Mouse (Mus musculus) MEL (cell line): ENCODE measurements at regions not wholly inside any gene's neighbourhood (a gene's known extent, or its start where the extent isn't known, plus 50 kb on each side); places are given as distances from the start of the nearest gene placed in this dataset.

ENCODE experiments used
- BHLHE40 ChIP-seq: IDR thresholded peaks from 2 replicates; pipeline ENCODE4 v1.6.1; 2012; ENCODE audit warnings: low read depth, mild to moderate bottlenecking, inconsistent platforms, low read length, improper control_type of control experiment, borderline replicate concordance
- CHD2 ChIP-seq: IDR thresholded peaks from 2 replicates; pipeline ENCODE4 v1.6.1; 2011; ENCODE audit warnings: low read length, improper control_type of control experiment
- CTCF ChIP-seq, 3 experiments: IDR thresholded peaks in 2 of 3; conservative IDR thresholded peaks in 1 of 3; 2 replicates each; pipeline ENCODE4 v1.5.1; 2011 to 2012; ENCODE audit warnings: low read length in 3 of 3, low read depth in 2 of 3, mild to moderate bottlenecking in 2 of 3, improper control_type of control experiment in 1 of 3, inconsistent platforms in 1 of 3, mixed read lengths in 1 of 3, moderate library complexity in 1 of 3; ENCODE audit not compliant: control insufficient read depth in 1 of 3, insufficient read depth in 1 of 3, poor library complexity in 1 of 3, severe bottlenecking in 1 of 3
- JUND ChIP-seq: IDR thresholded peaks from 2 replicates; pipeline ENCODE4 v1.6.1; 2011; ENCODE audit warnings: low read depth, mild to moderate bottlenecking, improper control_type of control experiment, low read length
- MAFK ChIP-seq: IDR thresholded peaks from 2 replicates; pipeline ENCODE4 v1.6.1; 2011; ENCODE audit warnings: low read depth, mild to moderate bottlenecking, low read length, improper control_type of control experiment, borderline replicate concordance
- MEF2A ChIP-seq: IDR thresholded peaks from 2 replicates; pipeline ENCODE4 v1.6.1; 2014; ENCODE audit warnings: low read depth, mild to moderate bottlenecking, inconsistent platforms, low read length, improper control_type of control experiment; ENCODE audit not compliant: poor library complexity, insufficient replicate concordance, severe bottlenecking; ENCODE audit errors: extremely low read depth
- NRF1 ChIP-seq: IDR thresholded peaks from 2 replicates; pipeline ENCODE4 v1.6.1; 2014; ENCODE audit warnings: low read depth, mild to moderate bottlenecking, inconsistent platforms, low read length, improper control_type of control experiment, moderate library complexity; ENCODE audit not compliant: poor library complexity, insufficient read depth, severe bottlenecking
- POLR2A ChIP-seq, 2 experiments: IDR thresholded peaks; 2 replicates each; pipeline ENCODE4 v1.6.1; 2011 to 2012; ENCODE audit warnings: low read length in 2 of 2, mild to moderate bottlenecking in 2 of 2, control low read depth in 1 of 2, improper control_type of control experiment in 1 of 2, low read depth in 1 of 2, moderate library complexity in 1 of 2; ENCODE audit not compliant: control insufficient read depth in 1 of 2, insufficient read depth in 1 of 2, poor library complexity in 1 of 2
- SMC3 ChIP-seq: IDR thresholded peaks from 2 replicates; pipeline ENCODE4 v1.6.1; 2011; ENCODE audit warnings: low read depth, low read length, improper control_type of control experiment
- TBP ChIP-seq: IDR thresholded peaks from 2 replicates; pipeline ENCODE4 v1.8.0; 2011; ENCODE audit warnings: low read depth, low read length, improper control_type of control experiment
- USF1 ChIP-seq: IDR thresholded peaks from 2 replicates; pipeline ENCODE4 v1.6.1; 2014; ENCODE audit warnings: low read depth, mild to moderate bottlenecking, inconsistent platforms, low read length, improper control_type of control experiment, moderate library complexity
- ZKSCAN1 ChIP-seq: IDR thresholded peaks from 2 replicates; pipeline ENCODE4 v1.6.1; 2012; ENCODE audit warnings: low read depth, mild to moderate bottlenecking, inconsistent platforms, low read length, improper control_type of control experiment, moderate library complexity
- ZNF384 ChIP-seq: IDR thresholded peaks from 2 replicates; pipeline ENCODE4 v1.6.1; 2012; ENCODE audit warnings: low read depth, mild to moderate bottlenecking, inconsistent platforms, low read length, improper control_type of control experiment

GRCm38 (mm10) chr12:58653222-58653621, 358.6 kb downstream of the Sec23a start:
- TF ChIP-seq CTCF (IDR thresholded peaks at IDR 0.05 in 2 of 3, conservative IDR thresholded peaks at IDR 0.05 in 1 of 3; ENCODE audit: control insufficient read depth in 1 of 3, insufficient read depth in 1 of 3, low read depth in 2 of 3, low read length in 3 of 3, poor library complexity in 1 of 3, severe bottlenecking in 1 of 3): no peak
- TF ChIP-seq POLR2A (IDR thresholded peaks at IDR 0.05; ENCODE audit: control insufficient read depth in 1 of 2, insufficient read depth in 1 of 2, low read depth in 1 of 2, low read length in 2 of 2, poor library complexity in 1 of 2): no peak
- TF ChIP-seq MEF2A: no peak
- TF ChIP-seq ZKSCAN1: no peak
- no peak for TF ChIP-seq TBP
- no peak for TF ChIP-seq NRF1
- TF ChIP-seq ZNF384: no peak
- no peak for TF ChIP-seq MAFK
- no peak for TF ChIP-seq CHD2
- no peak for TF ChIP-seq BHLHE40
- no peak for TF ChIP-seq SMC3
- no peak for TF ChIP-seq USF1
- no peak for TF ChIP-seq JUND
